Mouse (Mus musculus): Measurements from ENCODE around the gene Phf23.
A peak's percentile ranks its signal among the peaks of the same experiment; 100 is the strongest.
"Not testable (repeated sequence)": the region's sequence is repeated elsewhere in the genome, so short reads cannot be mapped to it uniquely, and the experiment has no call there.

Phf23 gene

DNA sequence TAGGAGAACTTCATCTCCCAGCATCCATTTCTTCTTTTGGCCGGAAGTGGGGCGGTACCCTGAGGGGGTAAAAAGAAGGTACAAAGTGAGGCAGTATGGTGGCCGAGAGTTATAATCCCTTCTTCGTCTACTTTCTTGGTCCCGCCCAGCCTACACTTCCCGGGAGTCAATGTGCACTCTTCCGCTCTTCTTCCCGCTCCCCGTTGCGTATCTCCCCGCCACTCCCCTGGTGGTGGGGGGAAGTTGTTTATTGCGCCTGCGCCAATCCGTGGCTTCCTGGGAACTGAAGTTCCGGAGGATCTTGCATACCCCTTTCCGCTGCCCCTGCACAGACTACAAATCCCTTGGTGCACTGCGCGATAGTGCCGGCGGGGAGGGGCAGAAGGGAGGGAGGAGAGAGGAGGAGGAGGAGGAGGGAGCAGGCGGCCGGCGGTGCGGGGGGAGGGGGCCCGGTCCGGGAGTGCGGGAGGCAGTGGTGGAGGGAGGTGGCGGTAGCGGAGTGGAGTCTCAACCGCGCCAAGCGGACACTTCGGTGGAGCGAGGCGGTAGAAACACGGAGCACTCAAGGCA lies at the start of gene Phf23:
Gene Phf23 (plus strand): TSS at position 387 of the 570 bp plus-strand sequence.
- DNase-seq (ENCODE audit: low read depth), result peak; percentile 99

DNA sequence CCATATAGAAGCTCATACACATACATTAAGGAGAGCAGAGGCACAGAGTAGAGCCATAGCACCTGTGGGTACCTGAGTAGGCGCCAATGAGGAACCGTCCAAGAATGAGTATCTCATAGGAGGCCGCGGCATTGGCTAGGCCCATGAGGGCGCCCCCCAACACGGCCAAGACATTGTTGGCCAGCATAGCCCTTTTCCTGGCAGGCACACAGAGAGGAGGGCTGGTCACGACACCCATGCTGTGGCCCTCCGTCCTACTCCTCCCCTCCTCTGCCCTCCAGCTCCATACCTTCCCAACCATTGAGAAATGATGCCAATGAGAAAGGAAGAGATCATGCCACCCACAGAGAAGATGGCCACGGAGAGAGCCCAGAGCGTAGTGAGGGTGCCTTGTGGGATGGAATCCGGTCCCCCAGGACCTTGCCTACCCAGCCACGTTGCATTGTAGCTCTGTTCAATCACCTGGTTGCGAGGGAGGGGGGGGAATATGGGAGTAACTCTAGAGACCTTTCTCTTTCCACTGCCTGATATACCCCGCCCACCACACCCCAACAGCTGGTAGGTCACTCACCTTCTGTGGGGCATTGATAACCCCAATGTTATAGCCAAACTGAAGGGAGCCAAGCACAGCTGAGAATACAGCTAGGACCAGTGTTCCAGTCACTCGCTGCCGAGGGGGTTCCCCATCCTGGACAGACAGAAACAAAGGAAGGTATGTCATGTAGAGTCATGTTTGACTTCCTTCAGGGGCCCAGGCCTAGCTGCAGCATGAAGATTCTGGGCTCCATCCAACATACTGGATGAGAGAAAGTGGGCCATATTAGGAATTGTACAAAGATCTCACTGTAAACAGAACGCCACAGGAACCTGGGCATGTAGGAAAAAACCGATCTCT lies 49.3 kb upstream of the Phf23 start:
- DNase-seq (ENCODE audit: low read depth), result no peak

DNA sequence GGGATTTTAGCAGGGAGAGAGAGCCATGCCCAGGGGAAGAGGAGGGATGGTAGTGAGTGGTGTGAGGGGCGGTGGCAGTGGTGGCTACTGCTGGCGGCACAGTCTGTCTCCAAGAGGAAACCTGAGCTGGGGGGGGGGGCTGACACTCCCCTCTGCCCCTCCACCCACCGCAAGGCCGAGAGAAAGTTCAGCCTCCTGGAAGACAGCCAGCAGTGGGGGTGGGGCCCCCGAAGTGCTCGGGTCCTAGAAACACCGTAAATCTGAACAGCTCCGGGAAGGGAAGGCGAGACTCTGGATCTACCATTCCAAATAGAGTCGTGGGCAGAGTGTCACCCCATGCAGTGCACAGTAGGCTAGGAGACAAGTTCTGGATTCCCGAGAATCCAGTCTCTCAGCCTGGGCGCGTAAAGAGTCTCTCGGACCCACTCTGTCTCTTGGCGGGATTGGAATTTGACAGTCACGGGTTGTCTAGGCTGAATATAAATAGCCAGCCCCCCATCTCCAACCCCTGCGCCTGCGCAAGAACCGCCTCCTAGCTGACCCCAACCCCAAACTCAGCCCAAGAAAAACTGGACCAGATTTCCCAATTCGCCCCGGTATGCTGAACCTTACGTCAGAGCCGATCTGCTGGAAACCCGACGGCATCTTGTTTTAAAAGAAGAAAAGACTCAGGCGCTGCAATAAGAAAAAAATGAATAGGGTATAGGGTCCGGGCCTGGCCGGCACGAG lies 48.1 kb upstream of the Phf23 start:
- no peak for DNase-seq (ENCODE audit: low read depth)

DNA sequence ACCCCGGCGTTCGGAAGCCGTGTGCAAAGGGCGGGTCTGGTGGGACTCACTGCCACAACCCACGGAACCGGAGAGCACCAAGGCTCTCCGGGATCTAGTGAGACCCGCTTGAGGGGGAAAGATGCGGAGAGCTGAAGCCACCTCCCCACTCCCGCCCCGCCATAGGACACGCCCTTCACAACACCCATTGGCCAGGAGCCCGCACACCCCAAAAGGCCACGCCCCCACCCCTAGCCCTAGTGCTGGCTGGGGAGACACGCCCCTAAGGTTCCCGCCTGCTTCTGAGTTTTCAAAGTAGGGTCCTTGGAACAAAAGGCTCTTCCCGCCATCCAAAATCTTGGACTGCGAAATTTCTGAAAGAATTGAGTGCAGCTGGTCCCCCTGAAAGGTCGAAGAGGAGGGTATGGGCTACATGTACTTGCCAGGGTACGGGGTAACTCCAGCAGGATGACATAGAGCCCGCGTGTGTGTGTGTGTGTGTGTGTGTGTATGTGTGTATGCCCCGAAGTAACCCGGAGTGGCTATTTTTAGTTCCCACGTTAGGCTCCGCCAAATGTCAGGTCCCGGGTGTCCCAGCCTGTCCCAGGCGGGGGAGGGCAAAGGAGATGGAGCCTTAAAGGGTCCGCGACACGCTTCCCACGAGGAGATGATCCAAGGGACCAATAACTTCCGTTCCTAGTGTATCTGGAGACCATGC lies 47.4 kb upstream of the Phf23 start, which contains the start of gene Slc2a4:
Gene Slc2a4 (minus strand): TSS at position 123 of the 697 bp plus-strand sequence.
- peak; percentile 93 for DNase-seq (ENCODE audit: low read depth)

DNA sequence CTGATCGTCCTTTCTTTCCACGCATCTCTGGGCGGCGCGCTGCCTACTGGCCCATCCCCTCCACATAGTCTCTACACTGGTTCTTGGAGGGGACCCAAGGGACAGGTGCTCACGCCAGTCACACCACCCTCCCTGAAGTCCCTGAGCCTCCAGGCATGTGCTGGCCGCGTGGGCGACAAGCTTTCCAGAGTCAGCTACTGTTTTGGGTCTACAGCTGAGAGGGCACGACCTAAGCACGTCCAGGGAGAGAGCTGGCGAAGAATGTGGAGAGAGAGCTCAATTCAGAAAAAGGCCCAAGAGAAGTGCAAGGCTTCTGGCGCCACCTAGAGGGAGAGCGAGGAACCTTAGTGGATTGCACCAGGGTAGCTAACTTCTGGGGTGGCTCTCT lies 46.8 kb upstream of the Phf23 start:
- peak; percentile 95 for DNase-seq (ENCODE audit: low read depth)

DNA sequence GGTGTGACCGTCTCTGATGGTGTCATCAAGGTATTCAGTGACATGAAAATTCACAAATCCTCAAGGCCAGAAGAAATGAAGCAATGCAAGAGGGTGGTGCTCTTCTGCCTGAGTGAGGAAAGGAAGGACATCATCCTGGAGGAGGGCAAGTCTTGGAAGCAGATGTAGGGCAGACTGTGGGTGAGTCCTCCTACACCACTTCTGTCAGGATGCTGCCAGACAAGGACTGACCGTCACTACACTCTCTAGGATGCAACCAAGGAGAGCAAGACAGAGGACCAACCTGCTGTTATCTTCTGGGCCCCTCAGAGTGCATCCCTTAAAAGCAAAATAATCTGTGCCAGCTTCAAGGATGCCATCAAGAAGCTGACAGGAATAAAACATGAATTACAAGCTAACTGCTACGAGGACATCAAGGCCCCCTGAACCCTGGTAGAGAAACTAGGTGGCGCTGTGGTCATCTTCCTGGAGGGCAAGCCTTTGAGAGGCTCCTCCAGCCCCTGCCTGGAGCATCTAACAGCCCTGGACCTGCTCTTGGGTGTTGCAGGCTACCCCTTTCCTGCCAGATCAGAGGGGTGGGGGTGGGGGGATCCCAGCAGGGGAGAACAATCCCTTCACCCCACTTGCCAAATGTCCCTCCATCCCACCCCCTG lies 44.6 kb upstream of the Phf23 start:
- DNase-seq (ENCODE audit: low read depth), result peak; percentile 53

DNA sequence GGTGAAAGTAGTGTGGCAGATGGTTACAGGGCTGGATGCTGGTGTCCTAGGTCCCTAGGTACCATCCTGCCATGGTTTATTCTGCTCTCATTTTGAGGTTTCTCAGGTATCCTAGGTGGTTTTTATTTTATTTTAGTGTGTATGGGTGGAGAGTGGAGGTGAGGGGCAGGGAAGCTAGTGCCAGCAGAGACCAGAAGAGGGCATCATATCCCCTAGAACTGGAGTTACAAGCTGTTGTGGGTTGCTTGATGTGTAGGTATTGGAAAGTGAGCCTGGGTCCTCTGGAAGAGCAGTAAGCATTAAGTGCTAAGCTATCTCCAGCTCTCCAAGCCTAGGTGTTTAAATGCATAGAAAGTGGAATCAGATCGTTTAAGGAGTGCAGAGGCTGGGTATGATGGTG lies 43.3 kb upstream of the Phf23 start:
- DNase-seq (ENCODE audit: low read depth), result peak; percentile 28

DNA sequence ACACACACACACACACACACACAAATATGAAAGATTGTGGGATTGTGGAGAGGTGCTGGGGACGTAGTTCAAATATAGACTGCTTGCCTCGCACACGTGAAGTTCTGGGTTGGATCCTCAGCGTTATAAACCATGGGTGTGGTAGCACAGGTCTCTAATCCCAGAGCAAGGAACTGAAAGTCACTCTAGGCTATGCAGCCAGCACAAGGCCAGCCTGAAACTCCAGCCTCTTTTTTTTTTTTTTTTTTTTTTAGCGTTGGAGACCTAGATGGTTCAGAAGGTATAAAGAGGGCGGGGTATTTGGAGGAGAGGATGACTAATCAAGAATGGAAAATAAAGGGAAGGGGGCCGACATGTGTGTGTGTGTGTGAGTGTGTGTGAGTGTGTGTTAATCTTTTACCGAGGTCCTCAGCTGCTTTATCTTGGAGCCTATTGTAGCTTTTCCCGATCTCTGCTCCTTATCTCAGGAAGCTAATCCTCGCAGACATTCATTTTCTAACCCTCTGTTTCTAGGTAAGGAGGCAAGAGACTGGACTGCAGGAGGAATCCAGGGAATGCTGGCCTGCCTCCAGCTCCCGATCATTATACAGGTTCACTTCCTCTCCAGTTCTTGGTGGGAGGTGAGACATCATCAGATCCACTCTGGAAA lies 42.2 kb upstream of the Phf23 start:
- no peak for DNase-seq (ENCODE audit: low read depth)

DNA sequence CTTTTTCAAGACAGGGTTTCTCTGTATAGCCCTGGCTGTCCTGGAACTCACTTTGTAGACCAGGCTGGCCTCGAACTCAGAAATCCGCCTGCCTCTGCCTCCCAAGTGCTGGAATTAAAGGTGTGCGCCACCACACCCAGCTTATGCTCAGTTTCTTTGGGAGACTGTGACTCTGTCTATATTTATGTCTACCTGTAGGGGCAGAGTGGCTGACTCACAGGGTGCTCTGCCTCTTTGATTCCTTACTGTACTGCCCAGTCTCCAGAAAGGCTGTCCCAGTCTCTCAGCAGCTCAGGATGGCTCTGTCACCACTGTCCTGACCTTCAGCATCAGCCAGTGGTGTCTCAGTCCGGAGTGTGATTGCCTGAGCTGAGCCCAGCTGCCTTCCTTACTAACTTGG lies 40.0 kb upstream of the Phf23 start:
- DNase-seq (ENCODE audit: low read depth), result not testable (repeated sequence)

DNA sequence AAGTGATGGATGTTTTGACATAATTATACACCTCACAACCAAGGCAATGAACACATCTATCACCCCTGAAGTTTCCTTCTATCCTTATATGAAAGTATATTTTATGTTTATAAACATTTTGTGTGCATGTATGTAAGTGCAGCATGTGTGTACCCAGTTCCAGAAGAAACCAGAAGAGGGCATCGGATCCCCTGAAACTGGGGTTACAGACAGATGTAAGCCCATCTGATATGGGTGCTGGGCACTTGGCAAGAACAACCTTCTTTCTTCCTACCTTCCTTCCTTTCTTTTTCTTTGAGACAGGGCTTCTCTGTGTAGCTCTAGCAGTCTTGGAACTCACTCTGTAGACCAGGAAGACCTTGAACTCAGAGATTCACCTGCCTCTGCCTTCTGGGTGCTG lies 39.4 kb upstream of the Phf23 start:
- peak; percentile 40 for DNase-seq (ENCODE audit: low read depth)

DNA sequence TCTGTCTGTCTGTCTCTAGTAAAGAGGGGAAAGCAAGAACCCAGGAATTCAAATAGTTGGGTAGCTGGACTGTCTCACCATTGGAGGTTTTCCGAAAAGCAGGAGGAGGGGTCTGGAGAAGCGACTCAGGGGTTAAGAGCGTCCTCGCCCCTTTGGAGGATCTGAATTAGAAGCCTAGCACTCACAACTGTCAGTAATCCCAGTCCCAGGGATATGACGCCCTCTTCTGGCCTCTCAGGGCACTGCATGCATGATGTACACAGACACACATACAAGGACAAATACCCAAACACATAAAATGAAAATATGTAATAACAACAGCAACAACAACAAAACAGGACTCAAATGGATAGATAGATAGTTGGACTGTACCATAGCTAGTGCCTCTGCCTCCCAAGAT lies 35.0 kb upstream of the Phf23 start:
- peak; percentile 59 for DNase-seq (ENCODE audit: low read depth)

DNA sequence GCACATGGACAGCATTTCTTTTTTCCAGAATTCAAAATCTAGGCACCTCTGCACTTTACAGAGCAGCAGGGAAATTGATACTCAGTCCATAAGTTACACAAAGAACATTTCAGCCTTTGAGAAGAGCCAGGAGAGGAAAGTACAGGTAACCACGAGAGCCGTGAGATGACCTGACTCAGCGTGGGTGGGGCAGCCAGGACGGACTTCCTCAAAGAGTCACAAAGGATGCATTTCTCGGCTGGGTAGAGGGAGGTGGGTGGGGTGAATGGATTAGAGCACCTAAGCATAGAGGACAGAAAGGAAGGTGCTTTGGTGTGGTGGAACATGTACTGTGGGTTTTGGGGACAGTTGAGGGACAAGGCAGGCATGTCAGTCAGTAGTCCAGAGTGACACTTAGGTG lies 33.7 kb upstream of the Phf23 start:
- DNase-seq (ENCODE audit: low read depth), result peak; percentile 44

DNA sequence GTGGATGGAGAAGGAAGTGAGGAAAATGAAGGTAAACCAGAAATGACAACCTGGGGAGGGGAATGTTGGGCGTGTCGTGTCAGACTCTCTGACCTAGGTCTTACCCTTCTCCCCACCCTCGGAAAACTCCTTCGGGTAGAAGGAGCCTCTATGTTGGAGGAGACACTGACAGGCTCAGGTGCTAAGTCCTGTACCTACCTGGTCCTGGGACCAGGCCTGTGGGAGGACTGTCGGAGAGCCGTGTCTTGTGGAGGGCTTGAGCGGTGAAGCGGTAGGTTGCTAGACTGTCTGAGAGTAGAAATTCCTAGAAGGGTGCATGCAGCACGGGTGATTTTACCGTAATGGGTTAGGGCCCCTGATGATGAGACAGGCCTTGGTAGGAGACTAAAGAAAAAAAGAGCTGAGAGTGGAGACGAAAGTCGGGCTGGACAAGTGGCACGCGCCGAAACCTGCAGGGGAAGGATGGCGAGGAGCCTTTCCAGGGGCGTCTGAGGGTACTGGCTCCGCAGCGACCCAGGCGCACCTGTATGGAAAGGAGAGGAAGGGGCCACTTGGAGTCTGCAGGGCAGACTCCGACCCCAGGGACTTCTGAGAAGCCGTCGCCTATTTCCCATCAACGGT lies 30.8 kb upstream of the Phf23 start, which contains the start of gene Cldn7:
Gene Cldn7 (plus strand): TSS at position 130 of the 621 bp plus-strand sequence.
- DNase-seq (ENCODE audit: low read depth), result no peak

DNA sequence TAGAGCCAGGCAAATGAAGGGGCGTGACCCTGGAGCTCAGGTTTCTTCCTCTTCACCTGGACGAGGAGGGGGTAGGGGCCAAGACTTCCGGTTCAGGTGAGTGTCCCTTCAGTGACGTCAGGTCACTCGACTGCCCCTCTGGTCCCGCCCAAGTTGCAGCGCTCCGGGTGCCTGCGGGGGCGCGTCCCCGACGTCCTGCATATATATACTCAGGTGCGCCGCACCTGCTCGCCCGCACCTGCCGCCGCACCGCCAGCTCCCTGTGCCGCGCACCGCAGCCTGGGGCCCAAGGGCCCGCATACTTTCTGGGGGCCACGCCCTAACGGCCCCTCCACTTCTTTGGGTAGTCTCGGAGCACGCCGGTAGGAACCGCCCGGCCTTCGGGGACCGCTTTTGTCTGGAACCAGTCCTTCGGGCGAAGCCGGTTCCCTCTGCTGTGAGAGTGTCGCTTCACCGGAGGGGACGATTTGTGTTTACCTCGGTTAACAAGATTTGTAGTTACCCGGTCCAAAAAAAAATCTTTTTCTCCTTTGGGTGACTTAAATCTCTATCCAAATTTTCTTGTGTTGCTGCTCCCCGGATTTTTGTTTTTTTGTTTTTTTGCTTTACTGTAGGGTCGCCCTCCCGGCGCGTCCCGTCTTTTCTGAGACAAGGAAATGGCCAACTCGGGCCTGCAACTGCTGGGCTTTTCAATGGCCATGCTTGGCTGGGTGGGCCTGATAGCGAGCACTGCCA lies 30.1 kb upstream of the Phf23 start:
- peak; percentile 35 for DNase-seq (ENCODE audit: low read depth)

DNA sequence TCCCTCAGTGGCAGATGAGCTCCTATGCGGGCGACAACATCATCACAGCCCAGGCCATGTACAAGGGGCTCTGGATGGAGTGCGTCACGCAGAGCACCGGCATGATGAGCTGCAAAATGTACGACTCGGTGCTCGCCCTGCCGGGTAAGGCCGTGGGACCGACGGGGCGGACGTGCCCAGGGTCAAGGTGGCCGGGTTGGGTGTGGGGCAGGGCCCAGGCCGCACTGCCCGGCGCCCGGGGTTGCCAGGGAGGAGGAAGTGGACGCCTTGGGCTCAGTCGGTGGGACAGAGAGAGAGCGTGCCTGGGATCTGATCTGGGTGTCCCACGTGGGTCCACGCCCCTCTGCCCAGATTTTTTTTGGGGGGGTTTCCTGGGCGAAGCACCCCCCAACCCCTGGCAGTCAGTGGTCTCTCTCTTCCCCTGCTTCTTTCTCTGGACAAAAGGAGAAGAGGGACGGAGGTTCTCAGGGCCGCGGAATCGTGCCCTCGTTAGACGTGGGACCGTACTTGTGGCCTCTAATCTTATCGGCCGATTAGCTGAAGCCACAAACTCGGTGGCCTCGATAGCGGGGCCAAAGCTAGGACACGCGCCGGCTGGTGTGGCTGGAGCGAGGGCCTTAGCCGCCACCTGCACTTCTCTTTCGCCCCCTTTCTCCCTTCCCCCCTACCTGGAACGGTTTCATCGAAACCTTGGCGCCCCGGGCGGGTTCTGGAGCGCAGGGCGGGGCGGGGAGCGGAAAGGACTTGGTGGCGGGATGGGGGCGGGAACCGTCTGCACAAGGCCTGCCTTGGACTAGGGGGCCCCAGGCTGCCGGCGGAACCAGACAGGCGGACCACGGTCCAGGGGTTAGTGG lies 29.3 kb upstream of the Phf23 start:
- peak; percentile 47 for DNase-seq (ENCODE audit: low read depth)

DNA sequence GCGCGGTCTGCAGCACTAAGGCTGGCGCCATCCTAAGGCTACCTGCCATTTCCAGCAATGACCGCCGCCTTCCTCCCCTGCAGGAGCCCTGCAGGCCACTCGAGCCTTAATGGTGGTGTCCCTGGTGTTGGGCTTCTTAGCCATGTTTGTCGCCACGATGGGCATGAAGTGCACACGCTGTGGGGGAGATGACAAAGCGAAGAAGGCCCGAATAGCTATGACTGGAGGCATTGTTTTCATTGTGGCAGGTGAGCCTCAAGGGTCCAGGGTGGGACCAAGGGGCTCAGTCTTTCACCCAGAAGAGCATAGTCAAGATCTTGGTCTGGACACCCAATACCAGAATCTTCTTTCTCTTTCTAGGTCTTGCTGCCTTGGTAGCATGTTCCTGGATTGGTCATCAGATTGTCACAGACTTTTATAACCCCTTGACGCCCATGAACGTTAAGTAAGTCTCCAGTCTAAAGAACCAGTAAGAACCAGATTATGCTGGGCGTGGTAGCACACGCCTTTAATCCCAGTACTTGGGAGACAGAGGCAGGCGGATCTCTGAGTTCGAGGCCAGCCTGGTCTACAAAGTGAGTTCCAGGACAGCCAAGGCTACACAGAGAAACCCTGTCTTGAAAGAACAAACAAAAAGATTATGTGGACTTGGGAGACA lies 28.6 kb upstream of the Phf23 start:
- DNase-seq (ENCODE audit: low read depth), result no peak

DNA sequence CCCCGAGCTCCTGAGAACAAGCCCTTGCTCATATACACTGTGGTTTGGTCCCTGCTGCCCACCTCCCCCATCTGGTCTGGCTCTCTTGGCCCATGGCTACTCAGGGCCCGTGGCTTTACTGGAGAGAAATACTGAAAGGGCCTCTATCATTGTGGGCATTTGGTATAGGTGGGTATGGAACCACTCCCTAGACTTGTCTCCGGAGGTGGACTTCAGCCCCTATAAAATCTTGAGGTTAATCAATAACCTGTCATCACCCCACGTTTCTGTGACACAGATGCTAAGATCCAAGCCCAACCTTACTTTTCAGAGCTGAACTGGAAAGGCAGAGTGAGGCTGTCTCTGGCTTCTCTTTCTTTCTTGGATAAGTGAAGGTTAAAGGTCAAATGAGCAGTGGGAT lies 26.8 kb upstream of the Phf23 start:
- no peak for DNase-seq (ENCODE audit: low read depth)

DNA sequence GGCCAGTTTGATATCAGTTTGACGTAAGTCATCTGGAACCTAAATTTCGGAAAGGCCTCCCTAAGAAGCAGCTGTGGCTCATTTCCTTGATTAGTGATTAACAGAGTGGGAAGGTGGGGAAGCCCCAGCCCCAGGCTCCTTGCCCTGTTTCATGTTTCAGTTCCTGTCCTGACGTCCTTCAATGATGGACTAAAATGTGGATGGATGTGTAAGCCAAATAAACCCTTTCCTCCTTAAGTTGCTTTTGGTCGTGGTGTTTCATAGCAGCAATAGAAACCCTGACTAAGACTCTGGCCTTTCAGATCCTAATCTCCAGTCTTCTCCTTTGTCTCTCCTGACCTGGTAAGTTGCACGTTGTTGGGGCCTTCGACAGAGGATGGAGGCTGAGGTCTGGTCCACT lies 25.4 kb upstream of the Phf23 start:
- no peak for DNase-seq (ENCODE audit: low read depth)

All from induced T-regulatory cell, adult 2 months (primary cell).